Mouse (Mus musculus) heart, embryonic 12.5 days (tissue): Measurements from ENCODE around the gene Nr4a1. TPM values are rescaled to one million over a fixed set of nuclear protein-coding genes. Genes with fewer than 3 reads are reported as not detected.

ENCODE experiments used
- ATAC-seq: fragments of 200-750 bp; cut with Nextera tagmentation; 2 replicates; pipeline ENCODE4 v1.8.0; 2017; ENCODE audit warnings: moderate TSS enrichment, moderate library complexity; ENCODE audit not compliant: insufficient number of reproducible peaks, low FRiP score
- H3K27ac ChIP-seq: fragments of 300-500 bp; sonication (generic); 2 replicates; pipeline ENCODE4 v1.5.1; 2016; ENCODE audit warnings: mild to moderate bottlenecking, moderate library complexity; ENCODE audit not compliant: poor library complexity, severe bottlenecking
- H3K27me3 ChIP-seq: fragments of 300-500 bp; sonication (generic); replicated peaks from 2 replicates; pipeline ENCODE4 v1.6.1; 2016; ENCODE audit warnings: mild to moderate bottlenecking, moderate library complexity
- H3K36me3 ChIP-seq: fragments of 300-500 bp; sonication (generic); 2 replicates; pipeline ENCODE4 v1.6.1; 2016; ENCODE audit warnings: mild to moderate bottlenecking, moderate library complexity
- H3K4me1 ChIP-seq: fragments of 300-500 bp; sonication (generic); replicated peaks from 2 replicates; pipeline ENCODE4 v1.6.1; 2016; ENCODE audit warnings: mild to moderate bottlenecking
- H3K4me2 ChIP-seq: fragments of 300-500 bp; sonication (generic); 2 replicates; pipeline ENCODE4 v1.6.1; 2016; ENCODE audit warnings: mild to moderate bottlenecking, moderate library complexity
- H3K4me3 ChIP-seq: fragments of 300-500 bp; sonication (generic); 2 replicates; pipeline ENCODE4 v1.5.1; 2016; ENCODE audit warnings: mild to moderate bottlenecking
- H3K9ac ChIP-seq: fragments of 300-500 bp; sonication (generic); 2 replicates; pipeline ENCODE4 v1.6.1; 2016; ENCODE audit warnings: mild to moderate bottlenecking, moderate library complexity
- H3K9me3 ChIP-seq: fragments of 300-500 bp; sonication (generic); replicated peaks from 2 replicates; pipeline ENCODE4 v1.6.1; 2016; ENCODE audit warnings: mild to moderate bottlenecking, moderate library complexity
- WGBS: fragments of 180-500 bp; shearing (Covaris S2); methylation state at CpG from one replicate; pipeline ENCODE4 v1.1.7; 2016; 5-methylcytosine and 5-hydroxymethylcytosine counted together
- polyA plus RNA-seq: library from polyadenylated mRNA; unstranded; fragments of >200 nt; fragmentation: Nextera tagmentation; extraction: Ambion mirVana; gene quantifications from 2 replicates; pipeline ENCODE4 v1.2.1, GENCODE M21; 2016

Nr4a1 gene
- polyA plus RNA-seq, 1 experiment from 2014 or later: 14.4 TPM

- no peak for ATAC-seq
- no peak overlapping the region for H3K9ac ChIP-seq
- H3K27me3 ChIP-seq: peaks cover 11% of the 10 kb centered on the region; the same call in 1 of the 2 replicates
- H3K27ac ChIP-seq: no peak overlapping the region
- WGBS: 25% methylated on average over 11 of the region's 11 CpGs
- peaks cover 42% of the 10 kb centered on the region for H3K36me3 ChIP-seq
- peaks cover 36% of the 10 kb centered on the region for H3K4me1 ChIP-seq
- H3K4me3 ChIP-seq: no peak overlapping the region
- H3K4me2 ChIP-seq: no peak overlapping the region
- no peaks in the 10 kb centered on the region for H3K9me3 ChIP-seq
Measured at GRCm38 (mm10) chr15:101233641-101234275, 20.3 kb upstream of the Nr4a1 start.

GRCm38 (mm10) chr15:101234611-101235341 is 19.3 kb upstream of the Nr4a1 start:
- Histone ChIP-seq H3K4me2 (no peak overlapping the region), H3K27me3 (peaks cover 11% of the 10 kb centered on the region; the same call in 1 of the 2 replicates), H3K4me1 (peaks cover 38% of the 10 kb centered on the region), H3K9me3 (no peaks in the 10 kb centered on the region), H3K27ac (no peak overlapping the region), H3K4me3 (no peak overlapping the region), H3K36me3 (peaks cover 32% of the 10 kb centered on the region), H3K9ac (no peak overlapping the region)
- no peak for ATAC-seq
- WGBS: 65% methylated on average over 10 of the region's 10 CpGs

- H3K36me3 ChIP-seq: peaks cover 27% of the 10 kb centered on the region
- peaks cover 38% of the 10 kb centered on the region for H3K4me1 ChIP-seq
- H3K4me2 ChIP-seq: no peak overlapping the region
- H3K27me3 ChIP-seq: peaks cover 11% of the 10 kb centered on the region; the same call in 1 of the 2 replicates
- H3K4me3 ChIP-seq: no peak overlapping the region
- no peak for ATAC-seq
- H3K27ac ChIP-seq: no peak overlapping the region
- 53% methylated on average over 5 of the region's 5 CpGs for WGBS
- H3K9me3 ChIP-seq: no peaks in the 10 kb centered on the region
- H3K9ac ChIP-seq: no peak overlapping the region
Measured at GRCm38 (mm10) chr15:101235342-101235698, 18.7 kb upstream of the Nr4a1 start.

GRCm38 (mm10) chr15:101235728-101236327 is 18.2 kb upstream of the Nr4a1 start:
- 31% methylated on average over 12 of the region's 12 CpGs for WGBS
- H3K4me2 ChIP-seq: no peak overlapping the region
- no peak for ATAC-seq
- H3K27me3 ChIP-seq: peaks cover 11% of the 10 kb centered on the region; the same call in 1 of the 2 replicates
- no peak overlapping the region for H3K4me3 ChIP-seq
- peaks cover 39% of the 10 kb centered on the region for H3K4me1 ChIP-seq
- H3K27ac ChIP-seq: no peak overlapping the region
- H3K9me3 ChIP-seq: no peaks in the 10 kb centered on the region
- peaks cover 22% of the 10 kb centered on the region for H3K36me3 ChIP-seq
- H3K9ac ChIP-seq: no peak overlapping the region

- H3K36me3 ChIP-seq: peaks cover 12% of the 10 kb centered on the region
- ATAC-seq: no peak
- H3K27ac ChIP-seq: no peak overlapping the region
- no peak overlapping the region for H3K9ac ChIP-seq
- WGBS: 10% methylated on average over 3 of the region's 3 CpGs
- H3K27me3 ChIP-seq: 0 out of 2 replicates have a peak, but pooled peaks cover 5% of the 10 kb centered on the region
- no peaks in the 10 kb centered on the region for H3K9me3 ChIP-seq
- H3K4me3 ChIP-seq: no peak overlapping the region
- no peak overlapping the region for H3K4me2 ChIP-seq
- peaks cover 42% of the 10 kb centered on the region for H3K4me1 ChIP-seq
Measured at GRCm38 (mm10) chr15:101236878-101237277, 17.2 kb upstream of the Nr4a1 start.

- Histone ChIP-seq H3K27me3 (no peaks in the 10 kb centered on the region), H3K4me1 (peaks cover 42% of the 10 kb centered on the region), H3K4me2 (peak overlapping the region; percentile 89), H3K9me3 (no peaks in the 10 kb centered on the region), H3K27ac (no peak overlapping the region), H3K36me3 (no peaks in the 10 kb centered on the region), H3K4me3 (peak overlapping the region; percentile 43), H3K9ac (peak overlapping the region; percentile 69)
- ATAC-seq: no peak
- 4% methylated on average over 28 of the region's 28 CpGs for WGBS
Measured at GRCm38 (mm10) chr15:101238885-101239511, 15.1 kb upstream of the Nr4a1 start.

GRCm38 (mm10) chr15:101239821-101240220 is 14.2 kb upstream of the Nr4a1 start:
- no peak overlapping the region for H3K27ac ChIP-seq
- ATAC-seq: no peak
- no peaks in the 10 kb centered on the region for H3K36me3 ChIP-seq
- no peaks in the 10 kb centered on the region for H3K27me3 ChIP-seq
- no peak overlapping the region for H3K4me3 ChIP-seq
- no peak overlapping the region for H3K9ac ChIP-seq
- no peak overlapping the region for H3K4me2 ChIP-seq
- 65% methylated on average over 8 of the region's 8 CpGs for WGBS
- H3K4me1 ChIP-seq: peaks cover 42% of the 10 kb centered on the region
- no peaks in the 10 kb centered on the region for H3K9me3 ChIP-seq

- peak overlapping the region; percentile 70 for H3K4me2 ChIP-seq
- no peaks in the 10 kb centered on the region for H3K36me3 ChIP-seq
- peak overlapping the region; percentile 67 for H3K9ac ChIP-seq
- peaks cover 35% of the 10 kb centered on the region for H3K4me1 ChIP-seq
- no peaks in the 10 kb centered on the region for H3K9me3 ChIP-seq
- H3K4me3 ChIP-seq: peak overlapping the region; percentile 32
- ATAC-seq: peak; percentile 68
- 5% methylated on average over 10 of the region's 10 CpGs for WGBS
- no peaks in the 10 kb centered on the region for H3K27me3 ChIP-seq
- peak overlapping the region; percentile 99 for H3K27ac ChIP-seq
Measured at GRCm38 (mm10) chr15:101240799-101241204, 13.3 kb upstream of the Nr4a1 start.

- H3K27ac ChIP-seq: peak overlapping the region; percentile 99
- 23% methylated on average over 9 of the region's 9 CpGs for WGBS
- H3K36me3 ChIP-seq: no peaks in the 10 kb centered on the region
- peak overlapping the region; percentile 67 for H3K9ac ChIP-seq
- H3K9me3 ChIP-seq: no peaks in the 10 kb centered on the region
- peaks cover 32% of the 10 kb centered on the region for H3K4me1 ChIP-seq
- H3K4me2 ChIP-seq: peak overlapping the region; percentile 70
- ATAC-seq: peak; percentile 23; the same call in 1 of the 2 replicates
- H3K4me3 ChIP-seq: peak overlapping the region; percentile 32
- H3K27me3 ChIP-seq: no peaks in the 10 kb centered on the region
Measured at GRCm38 (mm10) chr15:101241236-101241635, 12.8 kb upstream of the Nr4a1 start.

GRCm38 (mm10) chr15:101241853-101242252 is 12.2 kb upstream of the Nr4a1 start:
- H3K9ac ChIP-seq: peak overlapping the region; percentile 67
- H3K4me2 ChIP-seq: peak overlapping the region; percentile 70

GRCm38 (mm10) chr15:101242645-101243044 is 11.4 kb upstream of the Nr4a1 start:
- H3K9me3 ChIP-seq: no peaks in the 10 kb centered on the region
- peaks cover 42% of the 10 kb centered on the region for H3K4me1 ChIP-seq
- no peaks in the 10 kb centered on the region for H3K27me3 ChIP-seq
- ATAC-seq: no peak
- H3K36me3 ChIP-seq: no peaks in the 10 kb centered on the region
- H3K9ac ChIP-seq: peak overlapping the region; percentile 67
- 31% methylated on average over 8 of the region's 8 CpGs for WGBS
- H3K27ac ChIP-seq: peak overlapping the region; percentile 99
- peak overlapping the region; percentile 27; the same call in 1 of the 2 replicates for H3K4me2 ChIP-seq
- H3K4me3 ChIP-seq: no peak overlapping the region

More at GRCm38 (mm10) chr15:101241853-101242252, 12.2 kb upstream of the Nr4a1 start:
- Histone ChIP-seq H3K27me3 (no peaks in the 10 kb centered on the region), H3K4me3 (no peak overlapping the region), H3K27ac (peak overlapping the region; percentile 99), H3K36me3 (no peaks in the 10 kb centered on the region), H3K4me1 (peaks cover 35% of the 10 kb centered on the region), H3K9me3 (no peaks in the 10 kb centered on the region)
- ATAC-seq: no peak
- 49% methylated on average over 9 of the region's 9 CpGs for WGBS
